Mouse (Mus musculus) common myeloid progenitor, adult 5-6 weeks (primary cell): ENCODE measurements around the gene Col25a1. TPM values are rescaled to one million over a fixed set of nuclear protein-coding genes. Genes with fewer than 3 reads are reported as not detected.

ENCODE experiments used
- ATAC-seq: replicated peaks from 2 replicates; pipeline ENCODE4 v1.8.0; 2016; ENCODE audit warnings: low read depth, mild to moderate bottlenecking, moderate TSS enrichment, inconsistent platforms; ENCODE audit not compliant: poor library complexity, severe bottlenecking
- total RNA-seq: library from RNA; stranded (forward); fragments of 200-1000, 187-1606 nt; gene quantifications from 2 replicates; pipeline ENCODE4 v1.2.3, GENCODE M21; 2017

Col25a1 gene
- total RNA-seq, 1 experiment from 2014 or later, result not detected

- no peak for ATAC-seq
These were observed 287.6 kb downstream of the Col25a1 start for GRCm38 (mm10) chr3:130418951-130419350.

- no peak for ATAC-seq
These were observed 297.5 kb downstream of the Col25a1 start for GRCm38 (mm10) chr3:130428796-130429195.

GRCm38 (mm10) chr3:130430052-130430451 is 298.8 kb downstream of the Col25a1 start:
- ATAC-seq, result no peak

GRCm38 (mm10) chr3:130432818-130433217 is 301.5 kb downstream of the Col25a1 start:
- ATAC-seq, result peak; percentile 76

GRCm38 (mm10) chr3:130436956-130437355 is 305.7 kb downstream of the Col25a1 start:
- ATAC-seq, result no peak

GRCm38 (mm10) chr3:130439767-130440166 is 308.5 kb downstream of the Col25a1 start:
- ATAC-seq, result no peak

GRCm38 (mm10) chr3:130440689-130441088 is 309.4 kb downstream of the Col25a1 start:
- no peak for ATAC-seq

- no peak for ATAC-seq
These were observed 312.7 kb downstream of the Col25a1 start for GRCm38 (mm10) chr3:130443842-130444627.

- ATAC-seq, result no peak
These were observed 318.6 kb downstream of the Col25a1 start for GRCm38 (mm10) chr3:130449864-130450263.

- no peak for ATAC-seq
These were observed 334.1 kb downstream of the Col25a1 start for GRCm38 (mm10) chr3:130465371-130465770.

- no peak for ATAC-seq
These were observed 342.0 kb downstream of the Col25a1 start for GRCm38 (mm10) chr3:130473211-130473768.

GRCm38 (mm10) chr3:130473970-130474369 is 342.7 kb downstream of the Col25a1 start:
- no peak for ATAC-seq

- no peak for ATAC-seq
These were observed 351.2 kb downstream of the Col25a1 start for GRCm38 (mm10) chr3:130482513-130482912.

- ATAC-seq, result no peak
These were observed 357.5 kb downstream of the Col25a1 start for GRCm38 (mm10) chr3:130488839-130489238.

GRCm38 (mm10) chr3:130494192-130494591 is 362.9 kb downstream of the Col25a1 start:
- no peak for ATAC-seq

- peak; percentile 66; the same call in 1 of the 2 replicates for ATAC-seq
These were observed 363.5 kb downstream of the Col25a1 start for GRCm38 (mm10) chr3:130494665-130495396.

GRCm38 (mm10) chr3:130497036-130497435 is 365.7 kb downstream of the Col25a1 start:
- no peak for ATAC-seq

- ATAC-seq, result no peak
These were observed 370.4 kb downstream of the Col25a1 start for GRCm38 (mm10) chr3:130501713-130502112.

GRCm38 (mm10) chr3:130508330-130508729 is 377.0 kb downstream of the Col25a1 start:
- no peak for ATAC-seq

- ATAC-seq, result no peak
These were observed 387.2 kb downstream of the Col25a1 start for GRCm38 (mm10) chr3:130518457-130518879.
